Mouse (Mus musculus) brain, embryonic 14.5 days (tissue): ENCODE measurements around the gene Rsg1.

ENCODE experiments used
- CTCF ChIP-seq: fragments of 200-500 bp; IDR thresholded peaks from 2 replicates; pipeline ENCODE4 v1.5.1; 2012; ENCODE audit warnings: inconsistent platforms, mild to moderate bottlenecking, moderate library complexity, borderline replicate concordance; ENCODE audit not compliant: insufficient read depth, insufficient read length; ENCODE audit errors: extremely low read depth
- POLR2A ChIP-seq: fragments of 200-500 bp; IDR thresholded peaks from 2 replicates; pipeline ENCODE4 v1.6.1; 2012; ENCODE audit warnings: mild to moderate bottlenecking, inconsistent platforms, borderline replicate concordance; ENCODE audit not compliant: poor library complexity, insufficient read depth, insufficient read length, severe bottlenecking; ENCODE audit errors: extremely low read depth

DNA sequence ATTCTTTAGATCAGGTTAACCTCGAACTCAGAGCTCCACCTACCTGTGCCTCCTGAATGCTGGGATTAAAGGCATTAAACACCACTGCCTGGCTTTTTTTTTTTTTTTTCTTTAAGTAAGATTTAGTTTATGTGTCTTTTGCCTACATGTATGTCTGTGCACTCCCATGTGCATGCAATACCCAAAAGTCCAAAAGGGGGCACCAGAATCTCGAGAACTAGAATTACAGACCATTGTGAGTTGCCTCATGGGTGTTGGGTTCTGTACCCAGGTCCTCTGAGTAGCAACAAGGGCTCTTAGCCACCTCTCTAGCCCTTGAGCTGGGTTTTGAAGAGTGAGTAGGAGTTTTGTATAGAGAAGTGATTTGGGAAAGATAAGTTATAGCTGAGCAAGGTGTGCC, 38.9 kb downstream of the Rsg1 start:
- TF ChIP-seq CTCF (no peak), POLR2A (no peak)
